Mouse (Mus musculus): ENCODE measurements around the gene Rfc1.
"Not testable (repeated sequence)": the region's sequence is repeated elsewhere in the genome, so short reads cannot be mapped to it uniquely, and the experiment has no call there.

Gene Rfc1

DNA sequence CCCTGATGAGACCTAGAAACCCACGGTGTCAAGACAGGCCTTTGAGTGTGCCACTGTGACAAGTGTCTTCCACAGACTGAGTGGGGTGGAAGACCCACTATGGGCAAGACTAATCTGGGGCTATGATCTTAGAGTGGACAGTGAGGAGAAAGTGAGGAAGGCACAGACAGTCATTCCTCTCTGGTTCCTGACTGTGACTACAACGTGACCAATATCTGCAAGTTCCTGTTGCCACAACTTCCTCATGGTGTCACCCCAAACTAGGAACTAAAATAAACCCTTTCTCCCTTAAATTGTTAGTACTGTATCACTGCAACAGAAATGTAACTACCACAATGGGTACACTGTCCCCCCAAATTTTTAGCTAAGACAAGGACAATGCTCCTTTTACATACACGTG is 26.6 kb downstream of the Rfc1 start:
- in situ Hi-C loops (cut with MboI; ENCODE audit: low pct_unique_long_range_greater_than_20kb in 1 of 2, low sequenced_read_pairs in 2 of 2, unreplicated experiment in 1 of 2), result no loop called here

DNA sequence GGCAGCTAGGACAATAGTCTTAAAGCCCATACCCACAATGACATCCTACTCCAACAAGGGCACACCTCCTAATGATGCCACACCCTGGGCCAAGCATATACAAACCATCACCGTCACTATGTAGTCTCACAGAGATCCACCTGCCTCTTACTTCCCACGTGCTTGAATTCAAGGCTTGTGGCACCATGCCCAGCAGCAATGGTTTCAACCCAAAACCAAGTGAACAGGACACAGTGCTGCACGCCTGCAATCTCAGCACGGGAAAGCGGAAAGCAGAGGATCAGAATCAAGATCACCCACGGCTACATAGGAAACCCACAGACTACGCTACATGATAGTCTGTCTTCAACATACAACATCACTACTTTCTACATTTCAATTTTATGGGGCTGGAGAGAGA is 27.3 kb downstream of the Rfc1 start:
- in situ Hi-C loops (cut with MboI; ENCODE audit: low pct_unique_long_range_greater_than_20kb in 1 of 2, low sequenced_read_pairs in 2 of 2, unreplicated experiment in 1 of 2), result no loop called here

DNA sequence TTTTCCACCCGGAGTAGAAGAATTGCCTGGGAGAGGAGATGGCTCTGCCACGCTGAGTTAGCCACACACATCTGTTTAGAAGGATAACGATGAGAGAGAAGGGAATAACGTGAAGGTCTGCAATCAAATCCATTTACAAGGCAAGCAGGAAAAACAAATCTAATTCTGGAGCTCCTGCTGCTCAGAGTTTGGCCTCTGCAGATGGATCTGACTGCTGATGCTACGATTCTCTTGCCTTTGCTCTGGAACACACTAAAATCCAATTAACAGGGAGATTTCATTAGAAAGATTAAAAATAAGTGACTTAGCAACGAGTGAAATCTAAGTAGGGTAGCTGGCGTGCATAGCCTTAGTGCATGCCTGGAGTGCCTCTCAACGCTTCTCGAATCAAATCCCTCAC is 30.0 kb downstream of the Rfc1 start:
- in situ Hi-C loops (cut with MboI; ENCODE audit: low pct_unique_long_range_greater_than_20kb in 1 of 2, low sequenced_read_pairs in 2 of 2, unreplicated experiment in 1 of 2), result no loop called here

DNA sequence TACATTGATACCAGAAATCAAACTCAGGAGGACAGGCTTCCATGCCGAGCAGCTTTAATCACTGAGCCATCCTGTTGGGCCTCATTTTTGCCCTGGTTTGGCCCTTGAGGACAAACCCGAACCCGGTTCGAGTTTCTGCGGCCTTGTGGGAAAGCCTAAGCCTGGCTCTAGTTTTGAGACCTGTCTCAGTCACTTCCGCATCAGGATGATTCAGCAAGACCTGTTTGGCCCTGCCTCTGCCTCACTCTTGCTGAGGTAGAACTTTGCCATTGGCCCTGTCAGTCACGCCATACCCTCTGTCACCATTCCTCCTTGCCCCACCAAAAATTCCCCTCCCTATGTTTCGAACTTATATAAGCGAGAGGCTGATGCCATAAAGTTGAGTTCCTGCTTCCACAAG is 35.3 kb downstream of the Rfc1 start:
- in situ Hi-C loops (cut with MboI; ENCODE audit: low pct_unique_long_range_greater_than_20kb in 1 of 2, low sequenced_read_pairs in 2 of 2, unreplicated experiment in 1 of 2), result no loop called here

DNA sequence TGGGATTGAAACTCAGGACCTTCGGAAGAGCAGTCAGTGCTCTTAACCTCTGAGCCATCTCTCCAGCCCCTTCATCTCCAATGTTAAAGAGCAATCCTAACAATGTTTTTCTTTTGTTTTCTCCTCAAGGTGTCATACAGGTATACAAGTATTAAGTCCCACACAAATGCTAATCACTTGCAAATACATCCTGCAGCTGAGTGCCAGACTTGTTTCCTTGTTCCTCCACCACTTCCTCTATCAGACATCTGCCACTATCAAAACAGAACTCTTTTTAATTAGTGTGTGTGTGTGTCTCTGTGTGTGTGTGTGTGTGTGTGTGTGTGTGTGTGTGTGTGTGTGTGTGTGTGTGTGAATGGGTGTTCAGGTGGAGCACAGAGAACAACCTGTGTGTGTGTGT is 35.8 kb downstream of the Rfc1 start:
- in situ Hi-C loops (cut with MboI; ENCODE audit: low pct_unique_long_range_greater_than_20kb in 1 of 2, low sequenced_read_pairs in 2 of 2, unreplicated experiment in 1 of 2), result not testable (repeated sequence)

DNA sequence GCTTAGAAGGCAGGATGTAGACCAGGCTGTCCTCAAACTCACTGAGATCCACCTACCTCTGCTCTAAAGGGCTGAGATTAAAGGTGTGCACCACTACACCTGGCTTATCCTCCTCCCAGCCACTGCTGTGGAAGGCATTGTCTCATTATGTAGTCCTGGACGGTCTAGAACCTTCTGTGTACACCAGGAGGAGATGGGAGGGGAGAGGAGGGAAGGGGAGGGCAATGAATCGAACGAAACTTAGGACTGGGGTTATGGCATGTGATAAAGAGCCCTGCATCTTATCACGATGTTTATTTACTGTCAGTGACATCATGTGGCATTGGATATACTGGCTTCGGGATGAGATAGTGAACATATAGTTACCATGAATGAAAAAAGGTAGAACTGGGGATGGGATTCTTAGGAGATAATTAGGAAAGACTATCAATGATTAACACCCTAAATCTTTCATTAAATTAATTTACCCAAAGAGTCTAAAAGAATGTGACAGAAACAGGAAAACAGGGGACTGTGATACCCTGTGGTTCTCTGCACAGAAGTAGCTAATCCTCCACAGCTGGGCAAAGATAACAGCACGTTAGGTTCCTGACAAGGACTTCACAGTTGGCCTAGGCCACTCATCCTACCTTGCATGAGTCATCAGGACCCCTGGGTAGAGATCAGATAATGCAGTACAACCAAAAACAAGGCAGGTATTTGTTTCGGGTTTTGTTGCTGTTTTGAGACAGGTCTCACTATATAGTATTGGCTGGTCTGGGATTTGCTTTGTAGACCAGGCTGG is 37.1 kb downstream of the Rfc1 start:
- in situ Hi-C loops (cut with MboI; ENCODE audit: low pct_unique_long_range_greater_than_20kb in 1 of 2, low sequenced_read_pairs in 2 of 2, unreplicated experiment in 1 of 2), result no loop called here

DNA sequence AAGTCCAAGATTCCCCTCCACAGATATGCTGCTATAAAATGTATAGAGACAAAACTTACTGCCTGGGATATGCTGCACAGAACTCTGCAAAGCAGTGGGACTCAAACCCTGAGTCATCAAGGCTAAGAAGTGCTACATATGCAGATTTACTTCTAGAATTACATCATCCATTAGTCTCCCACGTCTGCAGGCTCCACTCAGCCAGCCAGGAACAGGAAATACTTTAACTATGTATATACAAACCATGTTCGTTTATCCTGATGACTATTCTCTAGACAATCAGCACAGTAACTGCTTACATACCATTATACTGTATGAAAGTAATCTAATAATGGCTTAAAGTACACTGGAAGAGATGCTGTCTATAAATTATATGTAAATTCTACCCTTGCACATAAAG is 41.2 kb downstream of the Rfc1 start:
- in situ Hi-C loops (cut with MboI; ENCODE audit: low pct_unique_long_range_greater_than_20kb in 1 of 2, low sequenced_read_pairs in 2 of 2, unreplicated experiment in 1 of 2), result no loop called here

DNA sequence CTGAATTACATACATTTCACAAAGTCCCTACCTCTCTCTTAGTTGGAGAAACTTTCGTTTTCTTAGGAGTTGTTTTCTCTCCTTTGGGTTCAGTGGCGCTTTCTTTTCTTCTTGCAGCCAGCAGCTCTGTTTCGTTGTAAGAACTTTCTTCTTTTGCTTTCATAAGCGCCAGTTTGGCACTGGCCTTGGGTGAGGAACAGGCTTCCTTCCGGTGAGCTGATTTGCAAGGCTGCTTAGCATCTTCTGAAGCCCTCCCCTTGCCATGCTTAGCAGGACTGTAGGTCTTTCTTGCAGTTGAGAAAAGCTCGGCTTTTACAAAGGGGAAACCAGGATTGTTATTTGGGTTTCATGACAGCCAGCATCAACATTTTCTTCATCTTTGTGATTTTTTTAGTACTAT is 41.8 kb downstream of the Rfc1 start:
- in situ Hi-C loops (cut with MboI; ENCODE audit: low pct_unique_long_range_greater_than_20kb in 1 of 2, low sequenced_read_pairs in 2 of 2, unreplicated experiment in 1 of 2), result no loop called here

DNA sequence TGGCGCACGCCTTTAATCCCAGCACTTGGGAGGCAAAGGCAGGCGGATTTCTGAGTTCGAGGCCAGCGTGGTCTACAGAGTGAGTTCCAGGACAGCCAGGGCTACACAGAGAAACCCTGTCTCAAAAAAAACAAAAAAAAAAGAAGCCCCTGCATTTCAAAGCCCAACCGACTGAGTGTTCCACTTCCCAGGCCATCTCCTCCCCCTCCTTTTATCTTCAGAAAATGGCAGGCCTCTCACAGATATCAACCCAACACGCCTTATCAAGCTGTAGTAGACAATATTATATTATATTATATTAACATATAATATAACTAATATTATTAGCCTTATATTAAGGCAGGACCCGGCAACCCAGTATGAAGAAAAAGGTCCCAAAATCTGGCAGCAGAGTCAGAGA is 46.5 kb downstream of the Rfc1 start:
- in situ Hi-C loops (cut with MboI; ENCODE audit: low pct_unique_long_range_greater_than_20kb in 1 of 2, low sequenced_read_pairs in 2 of 2, unreplicated experiment in 1 of 2), result not testable (repeated sequence)

DNA sequence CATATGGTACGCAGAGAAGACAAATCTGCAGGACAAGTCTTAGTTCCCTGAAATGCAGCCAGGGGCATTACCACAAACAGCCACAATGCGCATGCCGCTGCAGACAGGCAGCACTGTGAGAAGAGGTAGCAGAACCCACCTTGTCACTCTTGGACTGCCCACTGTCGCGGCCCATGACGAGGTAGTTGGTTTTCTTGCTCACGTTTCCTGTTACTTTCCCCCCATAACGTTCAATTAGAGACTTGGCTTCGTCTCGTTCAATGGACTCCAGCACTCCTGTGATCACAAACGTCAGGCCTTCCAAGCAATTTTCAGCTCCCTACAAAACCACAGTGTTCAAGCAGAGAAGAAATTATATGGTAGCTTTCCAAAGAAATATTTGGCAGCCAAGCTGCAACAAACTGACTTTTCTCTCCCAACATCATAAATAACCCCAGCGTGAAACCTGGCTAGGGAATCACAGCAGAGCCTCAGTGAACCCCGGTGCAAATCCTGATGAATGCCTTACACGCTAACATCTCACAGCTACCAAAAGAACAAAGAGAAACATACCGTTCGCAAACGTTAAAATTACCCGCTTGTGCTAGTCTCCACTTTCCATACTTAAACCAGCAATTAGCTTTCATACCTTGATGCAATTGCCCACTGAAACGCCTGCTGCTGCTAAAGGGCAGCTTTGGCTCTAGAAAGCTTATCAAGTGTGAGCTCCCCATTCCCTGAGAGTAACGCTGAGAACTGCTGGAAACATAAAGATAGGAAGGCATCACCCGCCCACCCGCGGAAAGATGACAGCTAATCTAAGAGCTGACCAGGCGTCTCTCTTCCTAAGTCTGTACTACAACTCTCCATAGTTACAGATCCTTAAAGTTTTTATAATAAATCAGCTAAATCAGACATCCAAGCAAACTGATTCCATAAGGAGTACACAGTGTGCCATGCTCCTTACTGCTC is 47.4 kb downstream of the Rfc1 start:
- in situ Hi-C loops (cut with MboI; ENCODE audit: low pct_unique_long_range_greater_than_20kb in 1 of 2, low sequenced_read_pairs in 2 of 2, unreplicated experiment in 1 of 2), result no loop called here

DNA sequence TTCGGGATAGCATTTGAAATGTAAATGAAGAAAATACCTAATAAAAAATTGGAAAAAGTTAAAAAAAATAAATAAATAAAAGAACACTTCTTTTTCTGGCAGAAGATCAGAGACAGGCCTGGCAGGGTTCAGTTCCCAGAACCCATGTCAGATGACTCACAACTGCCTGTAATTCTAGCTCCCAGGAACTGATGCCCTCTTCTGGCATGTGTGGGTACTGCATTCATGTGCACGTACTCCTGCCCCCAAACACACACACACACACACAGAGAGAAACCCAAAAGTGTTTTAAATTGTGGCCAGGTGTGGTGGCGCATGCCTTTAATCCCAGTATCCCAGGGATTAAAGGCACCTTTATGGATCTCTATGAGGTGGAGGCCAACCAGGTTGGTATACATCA is 51.3 kb downstream of the Rfc1 start:
- in situ Hi-C loops (cut with MboI; ENCODE audit: low pct_unique_long_range_greater_than_20kb in 1 of 2, low sequenced_read_pairs in 2 of 2, unreplicated experiment in 1 of 2), result no loop called here

DNA sequence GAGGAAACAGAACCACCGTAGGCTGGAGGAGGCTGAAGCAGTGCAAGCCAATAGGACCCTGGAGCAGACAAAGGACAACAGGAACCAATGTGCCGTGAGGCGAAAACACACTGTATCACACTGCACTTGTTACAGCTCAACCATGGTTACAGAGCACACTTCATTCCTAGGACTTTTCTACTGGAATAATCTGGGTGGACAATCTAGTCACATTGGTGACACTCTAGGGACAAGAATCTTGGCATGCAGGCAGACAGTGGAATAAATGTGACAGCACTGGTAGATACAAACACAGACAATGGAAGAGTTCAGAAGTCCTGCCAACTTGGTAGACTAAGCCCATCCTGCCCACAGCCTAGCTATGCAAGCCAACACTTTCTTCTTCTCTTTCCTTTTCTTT is 54.3 kb downstream of the Rfc1 start:
- in situ Hi-C loops (cut with MboI; ENCODE audit: low pct_unique_long_range_greater_than_20kb in 1 of 2, low sequenced_read_pairs in 2 of 2, unreplicated experiment in 1 of 2), result no loop called here

DNA sequence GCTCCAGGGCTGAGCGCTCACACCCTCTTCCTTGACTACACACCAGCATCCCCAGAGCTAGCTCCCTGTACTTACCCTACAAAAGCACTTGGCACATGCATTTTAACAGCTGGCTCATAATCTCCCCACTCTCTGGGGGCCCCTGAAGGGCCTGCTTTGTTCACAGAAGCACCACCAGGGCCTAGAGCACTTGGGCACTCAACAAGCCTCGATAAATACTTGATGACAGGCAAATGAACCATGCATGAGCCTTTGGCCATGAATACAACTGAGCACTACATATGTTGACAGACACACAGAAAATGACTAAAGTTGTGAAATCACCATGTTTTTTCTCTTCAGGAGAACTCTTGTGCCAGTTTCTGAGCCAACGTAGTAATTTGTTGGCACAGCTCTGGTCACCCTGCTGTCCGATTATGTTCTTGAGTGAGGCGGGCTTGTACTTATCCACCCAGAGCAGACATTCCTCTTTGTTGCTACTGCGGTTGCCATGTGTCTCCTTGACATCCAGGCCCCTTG is 56.3 kb downstream of the Rfc1 start:
- in situ Hi-C loops (cut with MboI; ENCODE audit: low pct_unique_long_range_greater_than_20kb in 1 of 2, low sequenced_read_pairs in 2 of 2, unreplicated experiment in 1 of 2), result no loop called here

DNA sequence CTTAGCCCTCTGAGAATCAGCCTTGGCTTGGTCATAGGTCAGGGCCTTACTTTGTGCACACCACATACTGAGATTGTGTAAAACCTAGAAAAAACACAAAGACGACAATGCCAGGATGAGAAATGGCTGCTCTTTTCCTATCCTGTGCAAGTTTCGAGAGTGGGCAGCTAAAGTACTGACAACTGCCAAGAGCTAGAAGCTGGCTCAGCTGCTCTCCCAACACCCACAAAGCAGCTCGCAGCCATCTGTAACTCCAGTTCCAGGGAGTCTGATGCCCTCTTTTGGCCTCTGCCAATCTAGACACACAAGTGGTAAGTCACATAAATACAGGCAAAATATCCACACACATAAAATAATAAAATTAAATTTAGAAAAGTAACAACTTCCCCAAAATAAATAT is 61.5 kb downstream of the Rfc1 start:
- in situ Hi-C loops (cut with MboI; ENCODE audit: low pct_unique_long_range_greater_than_20kb in 1 of 2, low sequenced_read_pairs in 2 of 2, unreplicated experiment in 1 of 2), result no loop called here

DNA sequence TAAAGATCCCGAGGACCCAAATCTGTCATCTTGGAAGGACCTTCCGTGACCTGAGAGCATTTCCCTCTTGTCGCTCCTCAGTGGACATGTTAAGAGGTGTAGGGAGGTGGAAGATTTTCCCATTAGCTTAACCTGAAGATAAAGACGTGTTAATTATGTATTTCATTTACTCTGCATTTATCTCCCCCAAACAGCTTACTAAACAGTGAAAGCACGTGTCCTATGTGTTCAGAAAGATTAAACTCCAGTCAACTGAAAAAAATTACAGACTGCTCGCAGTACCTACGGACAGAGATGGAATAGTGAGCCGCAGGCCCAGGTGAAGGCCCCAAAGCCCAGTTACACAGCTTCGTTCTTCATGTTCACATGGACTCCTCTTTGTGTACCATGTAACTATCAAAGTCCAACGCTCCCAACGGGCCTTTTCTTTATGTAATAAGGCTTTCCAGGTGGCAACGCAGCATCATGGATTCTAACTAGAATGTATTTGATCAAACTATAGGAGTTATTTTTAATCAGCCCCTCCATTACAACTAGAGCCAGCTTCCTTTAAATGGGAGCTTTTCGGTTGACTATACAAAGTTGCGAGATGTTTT is 77.5 kb downstream of the Rfc1 start:
- in situ Hi-C loops (cut with MboI; ENCODE audit: low pct_unique_long_range_greater_than_20kb in 1 of 2, low sequenced_read_pairs in 2 of 2, unreplicated experiment in 1 of 2), result no loop called here

DNA sequence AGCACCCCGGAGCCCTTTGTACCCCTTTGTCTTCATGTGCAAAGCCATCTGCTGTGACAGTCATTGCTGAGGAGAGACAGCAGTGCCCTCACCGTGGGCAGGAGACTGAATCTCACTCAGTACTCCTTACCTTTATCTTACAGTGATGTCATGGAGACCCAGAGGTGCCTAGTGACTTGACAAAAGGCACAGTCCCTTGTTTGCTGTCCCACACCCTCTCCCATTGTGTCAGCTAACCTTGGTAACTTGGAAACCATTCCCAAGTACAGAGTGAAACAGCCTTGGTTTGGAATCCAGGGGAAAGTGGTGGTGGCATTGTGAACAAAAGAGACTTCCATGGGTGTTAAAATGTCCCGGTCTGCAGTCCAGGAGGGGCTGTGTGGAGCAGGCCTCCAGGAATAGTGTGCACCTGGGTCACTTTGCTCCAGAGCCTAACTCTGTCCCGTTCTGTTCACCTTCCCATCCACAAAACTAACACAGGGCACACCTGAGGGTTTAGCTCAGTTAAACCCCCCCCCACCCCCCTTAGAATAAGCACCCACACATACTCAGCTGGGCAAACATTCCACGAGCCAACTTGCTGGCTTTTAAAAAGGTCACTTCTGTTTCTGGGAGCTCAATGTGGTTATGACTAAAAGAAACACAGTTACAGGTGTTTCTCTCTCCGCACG is 85.2 kb downstream of the Rfc1 start:
- in situ Hi-C loops (cut with MboI; ENCODE audit: low pct_unique_long_range_greater_than_20kb in 1 of 2, low sequenced_read_pairs in 2 of 2, unreplicated experiment in 1 of 2), result no loop called here

DNA sequence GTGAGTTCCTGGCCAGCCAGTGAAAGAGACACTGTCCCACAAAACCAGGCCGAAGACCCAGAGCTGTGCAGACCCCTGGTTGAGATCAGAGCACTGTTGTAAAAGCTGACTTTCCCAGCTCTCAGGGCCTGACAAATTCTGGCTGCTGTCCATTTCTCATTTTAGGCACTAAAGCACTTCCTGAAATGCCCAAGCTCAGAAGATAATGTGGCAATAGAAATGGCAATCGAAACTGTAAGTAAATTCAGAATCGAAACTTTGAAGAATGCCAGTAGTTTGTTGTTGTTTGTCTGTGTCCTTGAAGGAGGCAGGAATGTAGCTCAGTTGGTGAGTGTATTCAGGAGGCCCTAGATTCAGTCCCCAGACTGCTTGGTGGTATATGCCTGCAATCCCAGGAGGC is 88.2 kb downstream of the Rfc1 start:
- in situ Hi-C loops (cut with MboI; ENCODE audit: low pct_unique_long_range_greater_than_20kb in 1 of 2, low sequenced_read_pairs in 2 of 2, unreplicated experiment in 1 of 2), result no loop called here

DNA sequence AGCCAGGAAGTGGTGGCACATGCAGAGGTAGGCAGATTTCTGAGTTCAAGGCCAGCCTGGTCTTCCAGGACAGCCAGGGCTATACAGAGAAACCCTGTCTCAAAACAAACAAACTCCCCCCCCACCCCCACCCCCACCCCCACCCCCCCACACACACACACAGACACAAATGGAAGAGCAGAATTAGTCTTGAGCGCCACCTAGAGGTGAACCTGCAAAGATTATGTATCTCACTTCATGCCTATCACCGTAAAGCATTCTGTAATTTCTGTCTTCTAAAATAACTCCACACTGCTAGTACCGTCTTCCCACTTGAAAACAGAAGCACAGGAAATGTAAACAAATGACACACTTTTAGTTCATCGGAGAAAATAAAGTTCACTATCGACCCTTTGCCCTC is 92.7 kb downstream of the Rfc1 start:
- in situ Hi-C loops (cut with MboI; ENCODE audit: low pct_unique_long_range_greater_than_20kb in 1 of 2, low sequenced_read_pairs in 2 of 2, unreplicated experiment in 1 of 2), result no loop called here

Measured in mouse embryonic stem cell (cell line).